Mouse (Mus musculus) embryonic facial prominence, embryonic 14.5 days (tissue): ENCODE measurements at regions not wholly inside any gene's neighbourhood (a gene's known extent, or its start where the extent isn't known, plus 50 kb on each side); places are given as distances from the start of the nearest gene placed in this dataset.

Experiments used
- ATAC-seq: fragments of 200-750 bp; cut with Nextera tagmentation; 2 replicates; pipeline ENCODE4 v1.8.0; 2017; ENCODE audit warnings: low read depth, moderate number of reproducible peaks, moderate TSS enrichment
- DNase-seq: peaks from one replicate; pipeline ENCODE4 v3.0.0-alpha.2; 2015; ENCODE audit warnings: low spot score
- H3K27ac ChIP-seq: fragments of 300-500 bp; sonication (generic); replicated peaks from 2 replicates; pipeline ENCODE4 v1.5.1; 2014; ENCODE audit warnings: low read depth, mild to moderate bottlenecking, low read length, moderate library complexity
- H3K27me3 ChIP-seq: fragments of 300-500 bp; sonication (generic); replicated peaks from 2 replicates; pipeline ENCODE4 v1.6.1; 2014; ENCODE audit warnings: low read length; ENCODE audit not compliant: control insufficient read depth, insufficient read depth
- H3K36me3 ChIP-seq: fragments of 300-500 bp; sonication (generic); 2 replicates; pipeline ENCODE4 v1.6.1; 2014; ENCODE audit warnings: low read length, mixed read lengths; ENCODE audit not compliant: control insufficient read depth, insufficient read depth
- H3K4me1 ChIP-seq: fragments of 300-500 bp; sonication (generic); 2 replicates; pipeline ENCODE4 v1.6.1; 2014; ENCODE audit warnings: antibody characterized with exemption, low read length; ENCODE audit not compliant: control insufficient read depth, insufficient read depth
- H3K4me2 ChIP-seq: fragments of 300-500 bp; sonication (generic); 2 replicates; pipeline ENCODE4 v1.6.1; 2014; ENCODE audit warnings: low read depth, mild to moderate bottlenecking, low read length, moderate library complexity, mixed read lengths
- H3K4me3 ChIP-seq: fragments of 300-500 bp; sonication (generic); 2 replicates; pipeline ENCODE4 v1.5.1; 2014; ENCODE audit warnings: low read depth, mild to moderate bottlenecking, low read length
- H3K9ac ChIP-seq: fragments of 300-500 bp; sonication (generic); 2 replicates; pipeline ENCODE4 v1.6.1; 2014; ENCODE audit warnings: low read depth, mild to moderate bottlenecking, low read length, moderate library complexity, mixed read lengths
- H3K9me3 ChIP-seq: fragments of 300-500 bp; sonication (generic); 2 replicates; pipeline ENCODE4 v1.6.1; 2016; ENCODE audit warnings: low read length; ENCODE audit not compliant: control insufficient read depth
- WGBS: fragments of 180-500 bp; shearing (Covaris S2); extraction: QIAGEN DNeasy Blood & Tissue Kit; methylation state at CpG from one replicate; pipeline ENCODE4 v1.1.7; 2014; 5-methylcytosine and 5-hydroxymethylcytosine counted together

DNA sequence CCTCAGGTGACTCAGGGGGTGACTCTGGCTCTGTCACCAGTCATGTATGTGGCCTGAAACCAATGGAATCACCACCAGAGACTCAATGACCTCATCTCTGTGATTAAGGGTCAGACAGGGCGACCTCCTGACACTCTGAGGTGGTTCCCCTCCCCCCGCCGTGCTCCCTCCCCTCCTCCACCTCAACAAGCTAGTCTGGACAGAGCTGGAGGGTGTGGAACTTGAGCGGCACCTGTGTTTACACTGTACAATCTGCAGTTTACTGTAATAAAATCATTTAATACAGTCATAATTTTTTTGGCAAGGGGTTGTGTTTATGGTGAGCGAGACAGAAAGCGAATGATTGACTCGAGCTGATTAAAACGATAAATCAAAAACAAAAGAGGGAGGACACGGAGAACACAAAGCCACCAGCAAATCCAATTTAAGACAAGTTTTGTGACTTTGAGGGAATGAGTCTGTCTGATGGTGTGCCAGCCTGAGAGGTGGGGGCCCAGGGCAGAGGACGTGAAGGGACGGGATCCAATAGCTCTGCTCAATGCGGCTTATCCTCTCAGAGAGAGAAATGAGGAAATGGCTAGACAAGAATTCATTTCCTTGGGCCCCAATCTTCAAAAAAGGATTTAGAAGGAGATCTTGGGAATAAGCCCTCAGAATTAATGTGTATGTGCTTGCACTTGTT is 122.4 kb upstream of the Zfp703 start:
- Histone ChIP-seq H3K4me1 (peaks cover 22% of the 10 kb centered on the region), H3K4me2 (no peak overlapping the region), H3K36me3 (no peaks in the 10 kb centered on the region), H3K9me3 (no peaks in the 10 kb centered on the region), H3K27ac (no peak overlapping the region), H3K4me3 (no peak overlapping the region), H3K27me3 (no peaks in the 10 kb centered on the region), H3K9ac (no peak overlapping the region)
- peak; percentile 85 for ATAC-seq
- WGBS, result 53% methylated on average over 12 of the region's 12 CpGs
- DNase-seq, result peak; percentile 67

GRCm38 (mm10) chr8:26855256-26855655 is 121.9 kb upstream of the Zfp703 start:
- Histone ChIP-seq H3K36me3 (no peaks in the 10 kb centered on the region), H3K9ac (no peak overlapping the region), H3K9me3 (no peaks in the 10 kb centered on the region), H3K4me3 (no peak overlapping the region), H3K27me3 (no peaks in the 10 kb centered on the region), H3K4me1 (peaks cover 21% of the 10 kb centered on the region), H3K27ac (no peak overlapping the region; the same call in 1 of the 2 replicates), H3K4me2 (no peak overlapping the region)
- ATAC-seq (peak; percentile 13; the same call in 1 of the 2 replicates), DNase-seq (no peak)
- 66% methylated on average over 6 of the region's 6 CpGs for WGBS

GRCm38 (mm10) chr8:26864571-26864970 is 112.6 kb upstream of the Zfp703 start:
- no peaks in the 10 kb centered on the region for H3K9me3 ChIP-seq
- no peak overlapping the region for H3K9ac ChIP-seq
- H3K27ac ChIP-seq, result no peak overlapping the region
- DNase-seq, result no peak
- no peak overlapping the region for H3K4me3 ChIP-seq
- peaks cover 5% of the 10 kb centered on the region for H3K4me1 ChIP-seq
- ATAC-seq, result no peak
- no peak overlapping the region for H3K4me2 ChIP-seq
- H3K27me3 ChIP-seq, result no peaks in the 10 kb centered on the region
- WGBS, result 76% methylated on average over 2 of the region's 2 CpGs
- no peaks in the 10 kb centered on the region for H3K36me3 ChIP-seq

GRCm38 (mm10) chr8:26864971-26865370 is 112.2 kb upstream of the Zfp703 start:
- DNase-seq, result no peak

DNA sequence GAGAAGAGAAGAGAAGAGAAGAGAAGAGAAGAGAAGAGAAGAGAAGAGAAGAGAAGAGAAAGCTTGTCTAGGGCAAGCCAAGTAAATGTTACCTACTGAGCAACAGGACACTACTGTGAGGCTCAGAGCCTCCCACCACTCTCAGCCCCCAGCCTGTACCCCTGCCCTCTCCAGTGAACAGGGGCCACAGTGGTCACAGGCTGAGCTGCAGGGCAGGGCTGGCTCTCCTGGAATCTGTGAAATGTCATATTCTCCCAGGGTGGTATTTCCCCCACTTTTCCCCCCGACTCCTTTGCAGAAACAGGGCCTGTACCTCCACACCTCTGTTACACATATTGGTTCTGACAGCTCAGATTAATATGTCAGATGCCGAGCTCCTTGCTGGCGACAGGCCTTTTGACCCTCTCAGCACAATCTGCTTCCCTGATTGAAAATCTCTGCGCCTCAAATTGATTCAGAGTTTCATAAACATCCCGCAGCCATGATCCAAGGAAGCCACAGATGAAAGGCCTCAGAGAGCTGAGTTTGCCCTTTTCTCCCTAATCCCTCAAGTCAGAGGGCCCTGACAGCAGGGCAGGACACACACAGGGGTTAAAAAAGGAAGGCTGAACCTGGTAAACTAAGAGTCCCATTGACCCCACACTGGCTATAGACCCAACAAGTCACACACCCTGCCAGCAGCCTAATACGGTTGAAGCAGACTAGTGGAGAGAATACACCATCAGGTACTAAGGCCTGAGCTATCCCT is 108.8 kb upstream of the Zfp703 start:
- ATAC-seq (no peak), DNase-seq (no peak)
- peaks cover 5% of the 10 kb centered on the region for H3K4me1 ChIP-seq
- no peaks in the 10 kb centered on the region for H3K36me3 ChIP-seq
- WGBS, result 26% methylated on average over 6 of the region's 6 CpGs
- no peak overlapping the region for H3K27ac ChIP-seq
- H3K9me3 ChIP-seq, result peaks cover 18% of the 10 kb centered on the region
- H3K4me2 ChIP-seq, result no peak overlapping the region
- no peaks in the 10 kb centered on the region for H3K27me3 ChIP-seq
- no peak overlapping the region for H3K9ac ChIP-seq
- H3K4me3 ChIP-seq, result no peak overlapping the region

More at GRCm38 (mm10) chr8:26864971-26865370, 112.2 kb upstream of the Zfp703 start:
- H3K4me2 ChIP-seq, result no peak overlapping the region
- no peak overlapping the region for H3K27ac ChIP-seq
- H3K27me3 ChIP-seq, result no peaks in the 10 kb centered on the region
- H3K4me1 ChIP-seq, result peaks cover 5% of the 10 kb centered on the region
- H3K36me3 ChIP-seq, result no peaks in the 10 kb centered on the region
- no peak for ATAC-seq
- 68% methylated on average over 10 of the region's 10 CpGs for WGBS
- no peak overlapping the region for H3K9ac ChIP-seq
- peaks cover 3% of the 10 kb centered on the region for H3K9me3 ChIP-seq
- H3K4me3 ChIP-seq, result no peak overlapping the region

DNA sequence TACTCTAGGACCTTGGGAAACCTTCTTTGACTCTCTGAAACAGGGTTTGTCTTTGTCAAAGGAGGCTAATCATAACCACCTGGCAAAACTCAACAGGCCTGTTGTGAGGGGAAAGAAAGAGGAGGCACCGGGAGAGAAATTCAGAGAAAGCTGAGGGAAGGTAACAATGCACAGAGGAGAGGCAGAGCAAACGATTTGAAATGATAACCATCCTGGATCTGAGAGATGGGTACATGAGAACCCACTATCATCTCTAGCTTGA is 108.3 kb upstream of the Zfp703 start:
- ATAC-seq (no peak), DNase-seq (no peak)
- H3K36me3 ChIP-seq, result no peaks in the 10 kb centered on the region
- no peak overlapping the region for H3K4me3 ChIP-seq
- no peak overlapping the region for H3K4me2 ChIP-seq
- no peaks in the 10 kb centered on the region for H3K27me3 ChIP-seq
- peaks cover 18% of the 10 kb centered on the region for H3K9me3 ChIP-seq
- no peak overlapping the region for H3K9ac ChIP-seq
- WGBS, result 27% methylated on average over 2 of the region's 2 CpGs
- peaks cover 5% of the 10 kb centered on the region for H3K4me1 ChIP-seq
- H3K27ac ChIP-seq, result no peak overlapping the region

DNA sequence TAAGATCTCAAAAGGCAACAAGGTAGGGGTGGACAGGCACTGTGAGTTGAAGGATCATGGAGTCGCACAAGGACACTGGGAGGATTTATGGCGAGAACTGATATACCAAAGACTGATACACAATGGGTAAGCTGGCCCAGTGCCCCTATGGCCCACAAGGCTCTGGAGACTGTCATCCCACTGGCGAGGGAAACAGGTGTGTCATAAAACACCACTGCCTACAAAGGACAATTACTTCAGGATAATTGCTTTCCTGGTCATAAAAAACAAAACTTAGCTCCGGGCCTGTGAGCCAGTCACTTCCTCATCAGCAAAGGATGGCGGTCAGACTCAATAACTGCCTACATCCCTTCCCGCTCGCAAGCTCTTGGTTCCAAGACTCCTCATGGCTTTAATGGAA is 105.3 kb upstream of the Zfp703 start:
- no peaks in the 10 kb centered on the region for H3K27me3 ChIP-seq
- DNase-seq (no peak), ATAC-seq (no peak)
- no peak overlapping the region for H3K4me3 ChIP-seq
- H3K4me1 ChIP-seq, result peaks cover 5% of the 10 kb centered on the region; the same call in 1 of the 2 replicates
- WGBS, result 86% methylated on average over 7 of the region's 7 CpGs
- no peak overlapping the region for H3K4me2 ChIP-seq
- H3K36me3 ChIP-seq, result no peaks in the 10 kb centered on the region
- H3K9ac ChIP-seq, result no peak overlapping the region
- peaks cover 18% of the 10 kb centered on the region for H3K9me3 ChIP-seq
- H3K27ac ChIP-seq, result no peak overlapping the region

DNA sequence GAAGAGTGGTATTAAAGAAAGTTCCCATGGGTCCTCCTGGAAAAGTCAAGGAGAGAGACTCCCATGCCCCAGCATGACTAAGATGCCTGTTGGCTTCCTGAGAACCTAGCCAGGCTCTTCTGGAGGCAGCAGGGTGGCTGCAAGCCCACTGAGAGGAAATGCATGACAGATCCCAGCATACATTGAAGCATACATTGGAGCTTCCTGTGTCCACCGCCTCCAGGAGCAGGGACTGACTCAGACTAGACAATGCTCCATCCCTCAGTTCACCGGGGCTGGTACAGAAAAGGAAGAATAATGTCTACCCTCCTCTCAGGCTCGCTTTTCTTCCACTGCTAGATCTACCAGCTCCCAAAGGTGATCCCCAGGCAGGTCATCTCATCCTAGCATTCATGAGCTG is 104.7 kb upstream of the Zfp703 start:
- Histone ChIP-seq H3K4me3 (no peak overlapping the region), H3K4me1 (peaks cover 5% of the 10 kb centered on the region; the same call in 1 of the 2 replicates), H3K36me3 (no peaks in the 10 kb centered on the region), H3K9ac (no peak overlapping the region), H3K27ac (no peak overlapping the region), H3K9me3 (peaks cover 18% of the 10 kb centered on the region), H3K27me3 (no peaks in the 10 kb centered on the region), H3K4me2 (no peak overlapping the region)
- DNase-seq (no peak), ATAC-seq (no peak)
- WGBS, result 82% methylated on average over 3 of the region's 3 CpGs

GRCm38 (mm10) chr8:26872815-26873214 is 104.3 kb upstream of the Zfp703 start:
- peaks cover 5% of the 10 kb centered on the region; the same call in 1 of the 2 replicates for H3K4me1 ChIP-seq
- H3K9me3 ChIP-seq, result peaks cover 18% of the 10 kb centered on the region
- H3K27me3 ChIP-seq, result 0 out of 2 replicates have a peak, but pooled peaks cover 4% of the 10 kb centered on the region
- ATAC-seq (no peak), DNase-seq (no peak)
- H3K9ac ChIP-seq, result no peak overlapping the region
- H3K27ac ChIP-seq, result no peak overlapping the region
- WGBS, result 61% methylated on average over 8 of the region's 8 CpGs
- H3K4me2 ChIP-seq, result no peak overlapping the region
- H3K36me3 ChIP-seq, result no peaks in the 10 kb centered on the region
- no peak overlapping the region for H3K4me3 ChIP-seq
